Mouse (Mus musculus) left cerebral cortex, postnatal 36 days (tissue): Measurements from ENCODE around the gene Sertad1. TPM values are rescaled to one million over a fixed set of nuclear protein-coding genes. Genes with fewer than 3 reads are reported as not detected.

Source experiments
- DNase-seq, 2 experiments: peaks; one replicate each; pipeline ENCODE4 v3.0.0; 2021 to 2022; ENCODE audit warnings: low spot score in 2 of 2, mixed read lengths in 1 of 2
- intact Hi-C: fragments of 180-260 bp; cut with DNase I; formaldehyde crosslinking; loops from one replicate; pipeline ENCODE4 v1.15.1; 2025
- total RNA-seq, 2 experiments: library from RNA; stranded (reverse); gene quantifications; 2 replicates each; pipeline ENCODE4 v1.2.3; 2021

Sertad1 gene
- total RNA-seq, 2 experiments from 2014 or later, result 17.2 to 20.0 TPM

DNA sequence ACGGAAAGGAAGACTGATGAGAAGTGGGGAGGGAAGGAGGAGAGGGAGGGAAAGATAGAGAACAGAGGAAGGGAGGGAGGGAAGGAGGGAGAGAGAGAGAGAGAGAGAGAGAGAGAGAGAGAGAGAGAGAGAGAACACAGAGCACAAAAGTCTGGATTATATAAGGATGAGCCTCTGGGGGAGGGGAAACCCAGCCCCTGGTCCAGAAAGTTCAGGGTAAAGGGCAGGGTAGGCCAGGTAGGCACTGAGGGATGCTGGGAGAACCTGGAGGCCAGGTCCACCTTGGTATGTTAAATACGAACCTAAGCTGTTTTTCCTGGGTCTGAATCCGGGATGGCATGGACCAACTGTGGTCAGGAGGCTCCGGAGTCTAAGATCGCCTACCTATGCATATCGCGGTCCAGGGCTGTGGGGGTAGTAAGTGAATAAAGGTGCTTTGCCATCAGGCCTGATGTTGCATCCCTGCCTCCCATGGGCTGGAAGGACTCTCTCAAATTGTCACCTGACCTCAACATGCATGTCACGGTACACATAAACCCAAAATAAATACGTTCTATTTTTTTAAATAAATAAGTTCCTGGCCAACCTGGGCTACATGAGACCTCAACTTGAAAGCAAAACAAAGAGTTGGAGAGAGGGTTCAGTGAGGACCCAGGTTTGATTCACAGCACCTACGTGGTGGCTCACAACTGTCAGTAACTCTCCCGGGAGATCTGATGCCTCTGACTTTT is 15.2 kb upstream of the Sertad1 start:
- intact Hi-C loops, result no loop called here
- no peak for DNase-seq

DNA sequence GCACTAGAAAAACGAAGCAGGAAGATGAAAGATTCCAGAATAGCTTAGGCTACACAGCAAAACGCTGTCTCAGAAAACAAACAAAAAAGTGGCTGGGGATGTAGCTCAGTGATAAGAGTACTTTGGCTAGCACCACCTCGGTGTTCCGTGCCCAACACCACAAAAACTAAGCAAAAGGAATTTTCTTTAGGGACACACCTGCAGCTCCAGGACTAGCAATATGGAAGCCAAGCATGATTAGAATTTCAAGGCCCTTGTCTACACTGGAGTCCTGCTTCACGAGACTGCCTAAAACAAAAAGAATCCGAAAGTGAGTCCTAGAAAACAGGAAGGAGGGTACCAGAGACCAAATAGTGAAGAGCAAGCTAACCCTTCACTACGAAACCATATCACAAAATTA is 14.1 kb upstream of the Sertad1 start:
- DNase-seq, result no peak
- intact Hi-C loops, result no loop called here

DNA sequence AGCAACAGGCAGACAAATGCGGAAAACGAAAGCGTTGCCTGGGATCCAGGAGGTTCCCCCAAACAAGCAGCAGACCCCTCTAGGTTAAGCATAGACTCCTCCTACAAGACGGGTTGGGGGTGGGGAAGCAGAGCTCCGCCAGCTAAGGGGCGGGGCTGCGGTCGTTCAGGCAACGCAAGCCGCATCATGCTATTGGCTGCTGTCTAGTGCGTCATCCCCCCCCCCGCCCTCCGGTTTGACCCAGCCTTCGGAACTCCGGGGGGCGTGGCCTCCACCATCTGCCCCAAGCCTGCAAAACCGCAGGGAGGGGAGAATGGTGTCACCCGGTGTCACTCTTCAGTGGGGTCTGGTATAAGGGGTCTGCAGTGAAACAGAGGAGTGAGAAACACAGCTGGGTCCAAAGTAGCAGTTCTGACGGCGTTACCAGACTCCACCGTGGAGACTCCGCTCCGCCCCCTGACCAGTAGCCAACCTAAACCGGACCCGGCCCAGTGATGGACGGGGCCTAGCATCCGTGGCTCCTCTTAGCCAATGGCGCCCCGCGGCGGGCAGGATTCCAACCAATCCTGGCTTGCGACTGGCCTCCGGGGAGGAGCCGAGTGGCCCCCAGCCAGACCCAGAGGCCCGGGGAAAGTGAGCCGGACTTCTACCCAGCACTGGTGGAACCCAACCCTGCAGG is 13.4 kb upstream of the Sertad1 start, which contains the start of gene Sertad3:
Gene Sertad3 (plus strand): TSS at position 613 of the 679 bp plus-strand sequence.
- intact Hi-C loops, result loop anchor here (1.0 kb wide), 1 partner anchor 35 kb away; no protein-coding TSS in a partner anchor
- DNase-seq, result peak; percentile 98 to 99

DNA sequence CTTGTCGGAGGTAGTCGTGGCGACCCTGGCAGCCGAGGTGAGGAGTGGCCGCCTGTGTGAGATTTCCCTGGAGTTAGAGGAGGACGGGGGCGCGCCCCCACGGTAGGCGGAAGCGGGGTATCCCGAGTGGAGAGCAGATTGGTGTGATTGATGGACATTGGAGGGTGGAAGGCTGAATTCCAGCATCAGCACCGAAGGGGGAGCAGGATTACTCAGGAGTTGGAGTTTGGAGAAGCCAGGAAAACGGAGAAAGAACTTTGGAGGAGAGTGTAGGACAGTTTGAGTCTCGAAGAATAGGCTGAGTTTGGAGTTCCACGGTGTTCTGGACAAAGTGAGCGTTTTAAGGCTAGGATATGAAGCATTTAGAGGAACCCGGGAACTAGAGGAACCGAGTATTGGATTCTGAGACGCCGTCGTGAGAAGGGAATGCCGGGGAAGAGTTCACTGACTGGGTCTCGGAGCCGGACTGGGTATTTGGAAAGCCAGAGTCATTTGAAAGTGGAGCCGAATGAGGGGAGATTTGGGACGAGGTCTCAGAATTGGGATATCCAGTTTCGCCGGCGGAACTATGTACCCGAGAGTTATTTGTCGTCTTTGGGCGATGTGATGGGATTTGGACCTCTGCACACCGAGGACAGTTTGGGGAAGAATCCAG is 12.7 kb upstream of the Sertad1 start:
- DNase-seq, result no peak
- intact Hi-C loops, result loop anchor here (1.0 kb wide), 1 partner anchor 34 kb away; no protein-coding TSS in a partner anchor

DNA sequence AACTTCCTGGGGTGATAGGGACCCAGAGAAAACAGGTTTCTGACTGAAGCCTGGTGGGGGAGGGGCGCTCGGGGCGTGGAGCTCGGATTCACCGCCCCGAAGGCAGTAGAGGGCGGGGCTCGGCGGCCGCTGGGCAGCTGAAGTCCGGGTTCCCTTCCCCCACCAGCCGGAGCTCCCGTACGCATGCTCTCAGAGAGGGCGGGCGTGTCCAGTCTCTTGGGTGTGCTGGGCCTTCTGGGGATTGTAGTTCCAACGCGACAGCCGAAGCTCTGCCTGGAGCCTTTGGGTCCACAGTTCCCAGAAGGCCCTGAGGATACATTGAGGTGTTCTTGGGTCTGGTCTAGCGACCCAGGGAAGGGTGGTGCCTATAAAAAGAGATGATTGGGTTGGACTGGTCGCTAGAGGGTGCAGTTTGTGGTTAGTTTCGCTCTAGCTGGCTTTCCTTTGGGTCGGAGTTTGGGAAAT is 12.2 kb upstream of the Sertad1 start:
- intact Hi-C loops, result no loop called here
- peak; percentile 95 to 96 for DNase-seq

- intact Hi-C loops, result no loop called here
- no peak for DNase-seq
Observed at GRCm38 (mm10) chr7:27475596-27475995, 11.1 kb upstream of the Sertad1 start.

- DNase-seq, result no peak
- intact Hi-C loops, result no loop called here
Observed at GRCm38 (mm10) chr7:27476098-27476635, 10.5 kb upstream of the Sertad1 start.

DNA sequence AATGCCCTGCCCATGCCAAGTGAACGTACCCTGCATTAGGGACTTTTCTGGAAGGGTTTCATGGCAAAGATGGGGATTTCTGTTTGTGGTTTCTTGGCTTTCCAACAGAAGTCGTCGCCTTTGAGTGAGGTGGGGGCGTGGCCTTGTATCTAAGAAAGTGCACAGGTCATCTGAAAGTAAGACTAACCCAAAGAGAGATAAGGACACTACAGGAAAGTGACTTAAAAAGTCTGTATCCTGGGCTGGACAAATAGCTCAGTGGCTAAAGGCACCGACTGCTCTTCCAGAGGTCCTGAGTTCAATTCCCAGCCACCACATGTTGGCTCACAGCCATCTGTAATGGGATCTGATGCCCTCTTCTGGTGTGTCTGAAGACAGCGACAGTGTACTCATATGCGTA is 8.1 kb upstream of the Sertad1 start:
- intact Hi-C loops, result no loop called here
- no peak for DNase-seq

DNA sequence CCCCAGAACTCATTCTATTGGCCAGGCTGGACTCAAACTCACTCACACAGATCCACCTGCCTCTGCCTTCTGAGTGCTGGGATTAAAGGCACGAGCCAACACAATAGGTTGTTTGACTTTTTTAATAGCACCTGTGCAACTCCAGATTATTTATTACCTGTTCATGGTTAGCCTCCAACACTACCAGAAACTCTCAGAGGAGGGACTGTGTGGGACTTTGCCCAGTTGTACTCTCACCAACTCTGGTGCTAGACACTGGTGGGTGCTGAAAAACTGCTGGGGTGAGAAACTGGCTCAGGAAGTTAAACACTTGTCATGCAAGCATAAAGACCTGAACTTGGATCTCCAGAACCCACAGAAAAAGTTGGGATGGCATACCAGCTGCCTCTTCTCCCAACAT is 7.0 kb upstream of the Sertad1 start:
- intact Hi-C loops, result loop anchor here (10.0 kb wide), 1 partner anchor 145 kb away; the partner anchor contains the start of gene Ltbp4
- no peak for DNase-seq

DNA sequence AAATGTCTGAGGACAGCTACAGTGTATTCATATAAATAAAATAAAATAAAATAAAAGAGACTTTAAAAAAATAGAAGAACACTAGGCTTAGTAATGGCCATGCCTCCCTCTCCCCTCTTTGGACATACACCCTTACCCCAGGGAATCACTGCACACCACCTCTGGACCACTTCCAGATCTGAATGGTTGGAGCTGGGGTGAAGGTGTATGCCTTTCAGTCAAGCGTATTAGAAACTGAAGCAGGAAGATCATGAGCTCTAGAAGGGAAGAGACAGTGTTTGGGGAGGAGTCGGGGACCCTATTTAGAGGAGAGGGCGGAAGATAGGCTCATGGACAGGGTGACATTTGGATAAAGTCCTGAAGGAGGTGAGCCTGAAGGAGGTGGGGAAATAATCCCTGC is 6.2 kb upstream of the Sertad1 start:
- DNase-seq, result no peak
- intact Hi-C loops, result loop anchor here (10.0 kb wide), 1 partner anchor 146 kb away; the partner anchor contains the start of gene Ltbp4

DNA sequence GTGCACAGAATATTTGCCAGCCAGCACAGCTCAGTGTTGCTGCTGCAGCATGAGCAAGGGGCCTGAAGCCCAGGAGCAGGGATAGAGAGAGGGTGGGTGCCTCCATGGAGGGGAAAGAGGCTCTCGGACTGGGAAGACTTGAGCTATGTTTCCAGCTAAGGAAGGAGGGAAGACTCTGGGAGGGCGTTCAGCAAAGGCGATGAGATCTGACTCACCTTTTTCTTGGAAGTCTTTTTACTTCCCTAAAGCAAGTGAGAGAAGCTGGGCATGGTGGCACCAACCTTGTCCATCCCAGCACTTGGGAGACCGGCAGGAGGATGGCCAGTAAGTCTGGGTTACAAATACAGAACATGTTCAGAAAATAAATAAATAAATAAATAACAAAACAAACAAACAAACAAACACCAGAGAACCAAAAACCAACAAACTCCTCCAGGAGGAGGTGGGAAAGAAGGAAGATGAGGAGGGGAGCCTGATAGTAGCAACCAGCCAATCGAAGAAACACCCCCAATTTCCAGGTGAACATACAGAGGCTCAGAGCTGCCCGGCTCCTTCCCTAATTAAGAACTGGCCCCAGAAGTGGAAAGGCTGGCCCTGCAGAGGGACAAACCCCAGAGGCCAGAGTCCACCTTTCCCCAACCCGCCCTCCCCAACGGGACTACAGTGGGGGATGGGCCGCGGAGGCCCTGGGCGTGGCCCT is 5.6 kb upstream of the Sertad1 start:
- intact Hi-C loops, result loop anchor here (10.0 kb wide), 1 partner anchor 146 kb away; the partner anchor contains the start of gene Ltbp4
- DNase-seq, result no peak

DNA sequence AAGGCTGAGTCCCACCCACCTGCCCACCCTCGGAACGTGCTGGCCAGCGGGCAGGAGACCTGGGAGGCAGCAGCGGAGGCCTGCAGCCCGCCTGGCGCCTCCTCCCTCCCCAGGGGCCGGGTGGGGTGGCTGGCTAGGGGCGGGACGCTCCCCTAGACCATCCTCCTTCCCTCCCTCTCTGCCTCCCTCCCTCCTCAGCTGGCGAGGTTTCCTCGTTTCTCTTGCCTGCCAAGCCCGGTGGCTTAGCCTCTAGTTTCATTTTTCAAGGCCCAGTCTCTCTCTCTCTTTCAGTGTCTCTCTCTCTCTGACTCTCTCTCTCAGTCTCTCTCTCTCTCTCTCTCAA is 5.1 kb upstream of the Sertad1 start:
- intact Hi-C loops, result loop anchor here (10.0 kb wide), 1 partner anchor 147 kb away; the partner anchor contains the start of gene Ltbp4

DNA sequence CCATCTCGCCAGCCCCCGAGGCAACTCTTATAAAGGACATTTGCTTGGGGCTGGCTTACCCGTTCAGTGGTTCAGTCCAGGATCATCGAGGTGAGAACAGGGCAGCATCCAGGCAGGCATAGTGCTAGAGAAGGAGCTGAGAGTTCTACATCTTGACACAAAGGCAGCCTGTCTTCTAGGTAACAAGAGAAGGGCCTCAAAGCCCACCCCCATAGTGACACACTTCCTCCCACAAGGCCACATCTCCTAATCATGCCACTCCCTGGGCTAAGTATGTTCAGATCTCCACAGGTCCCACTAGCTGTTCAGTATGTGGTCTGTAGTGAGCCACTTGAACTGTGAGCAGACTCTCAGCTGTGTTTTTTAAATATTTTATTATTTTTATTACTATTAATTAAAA is 2.9 kb upstream of the Sertad1 start:
- intact Hi-C loops, result loop anchor here (10.0 kb wide), 1 partner anchor 149 kb away; the partner anchor contains the start of gene Ltbp4
- DNase-seq, result no peak

More for the DNA sequence above, 5.1 kb upstream of the Sertad1 start:
- DNase-seq, result peak; percentile 67 to 69

- peak in 1 of 2 experiments; percentile 8 for DNase-seq
- intact Hi-C loops, result loop anchor here (2.0 to 10.0 kb wide), 2 partner anchors 39 to 151 kb away; partner anchors contain the start of genes Blvrb, Ltbp4 and Sptbn4
Observed at GRCm38 (mm10) chr7:27486102-27486769, 474 bp upstream of the Sertad1 start.

DNA sequence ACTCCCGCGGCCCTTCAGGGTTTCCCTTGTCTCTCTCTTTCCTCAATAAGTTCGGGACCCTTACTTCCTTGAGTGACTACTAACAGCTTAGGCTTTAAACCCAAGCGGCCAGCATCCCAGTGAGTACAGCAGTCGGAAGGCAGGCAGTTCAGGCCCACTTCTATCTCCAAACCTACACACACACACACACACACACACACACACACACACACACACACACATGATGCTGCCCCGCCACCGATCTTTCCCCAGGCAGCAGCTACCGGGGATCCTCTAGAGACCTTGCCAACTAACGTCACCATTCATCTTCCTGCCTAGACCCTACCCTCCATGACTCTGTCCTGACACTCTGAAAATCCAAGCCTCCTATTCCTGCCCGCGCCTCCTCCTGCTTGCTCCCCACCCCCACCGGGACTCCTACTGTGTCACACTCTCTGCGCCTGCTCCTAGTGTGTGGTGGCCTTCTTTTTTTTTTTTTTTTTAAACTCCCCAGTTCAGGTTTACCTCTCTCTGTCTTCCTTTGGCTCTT is 1.1 kb downstream of the Sertad1 start:
- intact Hi-C loops, result loop anchor here (2.0 to 10.0 kb wide), 2 partner anchors 41 to 153 kb away; partner anchors contain the start of genes Blvrb, Ltbp4 and Sptbn4
- peak; percentile 59 to 64 for DNase-seq

GRCm38 (mm10) chr7:27489270-27489869 is 2.7 kb downstream of the Sertad1 start:
- DNase-seq, result no peak

GRCm38 (mm10) chr7:27490227-27490542 is 3.5 kb downstream of the Sertad1 start:
- intact Hi-C loops, result no loop called here
- no peak for DNase-seq

More at GRCm38 (mm10) chr7:27489270-27489869, 2.7 kb downstream of the Sertad1 start:
- intact Hi-C loops, result loop anchor here (10.0 kb wide), 1 partner anchor 155 kb away; the partner anchor contains the start of gene Ltbp4
